Mouse (Mus musculus) kidney, embryonic 16.5 days (tissue): ENCODE results near the gene Arid4a. TPM values are rescaled to one million over a fixed set of nuclear protein-coding genes. Genes with fewer than 3 reads are reported as not detected.
A peak's percentile ranks its signal among the peaks of the same experiment; 100 is the strongest.
"Not testable (repeated sequence)": the region's sequence is repeated elsewhere in the genome, so short reads cannot be mapped to it uniquely, and the experiment has no call there.

ENCODE experiments used
- ATAC-seq: fragments of 200-750 bp; cut with Nextera tagmentation; 2 replicates; pipeline ENCODE4 v1.8.0; 2017; ENCODE audit warnings: moderate TSS enrichment; ENCODE audit not compliant: low FRiP score, low TSS enrichment
- H3K27ac ChIP-seq: fragments of 300-500 bp; sonication (generic); 2 replicates; pipeline ENCODE4 v1.5.1; 2014; ENCODE audit warnings: low read length
- H3K27me3 ChIP-seq: fragments of 300-500 bp; sonication (generic); 2 replicates; pipeline ENCODE4 v1.6.1; 2014; ENCODE audit warnings: low read length, control low read depth, mixed read lengths; ENCODE audit not compliant: insufficient read depth
- H3K36me3 ChIP-seq: fragments of 300-500 bp; sonication (generic); 2 replicates; pipeline ENCODE4 v1.6.1; 2014; ENCODE audit warnings: low read length, control low read depth, mixed read lengths; ENCODE audit not compliant: insufficient read depth
- H3K4me1 ChIP-seq: fragments of 300-500 bp; sonication (generic); 2 replicates; pipeline ENCODE4 v1.6.1; 2014; ENCODE audit warnings: low read length, control low read depth, mixed read lengths; ENCODE audit not compliant: insufficient read depth
- H3K4me2 ChIP-seq: fragments of 300-500 bp; sonication (generic); replicated peaks from 2 replicates; pipeline ENCODE4 v1.6.1; 2014; ENCODE audit warnings: low read depth, low read length
- H3K4me3 ChIP-seq: fragments of 300-500 bp; sonication (generic); 2 replicates; pipeline ENCODE4 v1.5.1; 2014; ENCODE audit warnings: mild to moderate bottlenecking, low read length
- H3K9ac ChIP-seq: fragments of 300-500 bp; sonication (generic); replicated peaks from 2 replicates; pipeline ENCODE4 v1.6.1; 2014; ENCODE audit warnings: low read length
- H3K9me3 ChIP-seq: fragments of 300-500 bp; sonication (generic); 2 replicates; pipeline ENCODE4 v1.6.1; 2016; ENCODE audit warnings: low read length, control low read depth
- WGBS: fragments of 180-500 bp; shearing (Covaris S2); extraction: QIAGEN DNeasy Blood & Tissue Kit; methylation state at CpG from one replicate; pipeline ENCODE4 v1.1.7; 2014; 5-methylcytosine and 5-hydroxymethylcytosine counted together
- polyA plus RNA-seq: library from polyadenylated mRNA; unstranded; fragments of >200 nt; fragmentation: Nextera tagmentation; extraction: Ambion mirVana; gene quantifications from 2 replicates; pipeline ENCODE4 v1.2.1, GENCODE M21; 2015

Arid4a gene
- polyA plus RNA-seq, 1 experiment from 2014 or later = 34.6 TPM

DNA sequence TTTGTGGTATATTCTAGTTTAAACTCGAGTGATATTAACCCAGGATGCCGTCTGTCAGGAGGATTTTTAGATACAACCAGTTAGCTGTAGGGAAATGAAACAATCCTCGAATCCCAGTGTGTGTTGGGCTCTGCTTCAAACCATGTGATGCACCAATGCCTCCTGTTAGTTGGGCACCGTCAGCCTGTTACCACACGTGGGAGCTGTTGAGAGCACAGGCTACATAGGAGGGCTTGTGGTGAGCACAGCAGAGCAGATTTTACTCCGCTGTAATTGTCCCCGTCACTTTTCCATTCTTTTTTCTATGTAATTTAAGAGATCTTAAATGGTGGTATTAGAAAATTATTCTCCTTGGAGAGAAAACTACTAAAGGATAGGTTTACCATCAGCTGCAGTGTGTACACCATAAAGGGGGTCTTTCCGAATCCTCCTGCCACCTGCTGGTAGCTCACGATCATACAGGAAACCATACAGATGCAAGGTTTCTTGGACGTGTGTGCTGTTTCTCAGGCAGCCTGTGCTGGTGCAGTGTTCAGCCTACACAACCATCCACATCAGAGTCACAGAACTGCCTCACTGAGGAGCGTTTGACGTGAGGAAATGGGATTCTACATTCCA is 57.4 kb downstream of the Arid4a start:
- H3K4me1 ChIP-seq = no peaks in the 10 kb centered on the region
- H3K27me3 ChIP-seq = no peaks in the 10 kb centered on the region
- no peak overlapping the region for H3K4me3 ChIP-seq
- ATAC-seq = peak; percentile 65; the same call in 1 of the 2 replicates
- H3K9me3 ChIP-seq = no peaks in the 10 kb centered on the region
- 64% methylated on average over 12 of the region's 12 CpGs for WGBS
- H3K36me3 ChIP-seq = peaks cover 62% of the 10 kb centered on the region
- H3K27ac ChIP-seq = no peak overlapping the region
- no peak overlapping the region for H3K4me2 ChIP-seq
- H3K9ac ChIP-seq = no peak overlapping the region

DNA sequence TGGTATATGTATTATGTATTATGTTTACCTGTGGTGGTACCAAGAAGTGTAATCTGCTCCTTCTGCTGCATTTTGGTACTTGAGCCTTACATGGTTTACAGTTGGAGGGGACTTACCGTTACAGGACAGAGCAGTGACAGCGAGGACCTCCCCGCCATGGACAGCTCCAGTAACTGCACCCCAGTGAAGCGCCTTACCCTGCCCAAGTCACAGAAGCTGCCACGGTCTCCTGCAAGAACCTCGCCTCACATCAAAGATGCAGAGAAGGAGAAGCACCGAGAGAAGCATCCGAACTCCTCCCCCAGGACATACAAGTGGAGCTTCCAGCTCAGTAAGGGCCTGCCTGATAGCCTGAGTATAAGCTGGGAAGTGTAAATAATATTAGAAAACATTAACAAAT is 70.5 kb downstream of the Arid4a start:
- Histone ChIP-seq H3K4me3 (no peak overlapping the region), H3K9ac (no peak overlapping the region), H3K4me2 (no peak overlapping the region), H3K27ac (no peak overlapping the region), H3K27me3 (no peaks in the 10 kb centered on the region), H3K4me1 (no peaks in the 10 kb centered on the region), H3K36me3 (peaks cover 8% of the 10 kb centered on the region; the same call in 1 of the 2 replicates), H3K9me3 (no peaks in the 10 kb centered on the region)
- ATAC-seq = no peak
- WGBS = 91% methylated on average over 8 of the region's 8 CpGs

DNA sequence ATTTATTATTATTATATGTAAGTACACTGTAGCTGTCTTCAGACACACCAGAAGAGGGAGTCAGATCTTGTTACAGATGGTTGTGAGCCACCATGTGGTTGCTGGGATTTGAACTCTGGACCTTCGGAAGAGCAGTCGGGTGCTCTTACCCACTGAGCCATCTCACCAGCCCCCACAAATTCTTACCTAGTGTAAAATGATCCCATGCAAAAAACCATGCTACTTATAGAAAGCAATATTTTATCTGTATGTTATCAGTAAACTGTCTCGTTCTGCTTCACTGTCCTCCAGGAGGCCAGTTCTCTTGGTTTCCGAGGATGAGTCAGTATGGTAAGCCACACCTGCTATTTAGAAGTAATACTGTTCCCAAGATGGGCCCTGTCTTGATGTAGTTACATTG is 88.5 kb downstream of the Arid4a start:
- not testable (repeated sequence) for H3K9me3 ChIP-seq, H3K4me2 ChIP-seq, H3K4me3 ChIP-seq, H3K9ac ChIP-seq, H3K27ac ChIP-seq, H3K36me3 ChIP-seq, ATAC-seq, H3K4me1 ChIP-seq, H3K27me3 ChIP-seq
- WGBS = 69% methylated on average over 4 of the region's 4 CpGs

DNA sequence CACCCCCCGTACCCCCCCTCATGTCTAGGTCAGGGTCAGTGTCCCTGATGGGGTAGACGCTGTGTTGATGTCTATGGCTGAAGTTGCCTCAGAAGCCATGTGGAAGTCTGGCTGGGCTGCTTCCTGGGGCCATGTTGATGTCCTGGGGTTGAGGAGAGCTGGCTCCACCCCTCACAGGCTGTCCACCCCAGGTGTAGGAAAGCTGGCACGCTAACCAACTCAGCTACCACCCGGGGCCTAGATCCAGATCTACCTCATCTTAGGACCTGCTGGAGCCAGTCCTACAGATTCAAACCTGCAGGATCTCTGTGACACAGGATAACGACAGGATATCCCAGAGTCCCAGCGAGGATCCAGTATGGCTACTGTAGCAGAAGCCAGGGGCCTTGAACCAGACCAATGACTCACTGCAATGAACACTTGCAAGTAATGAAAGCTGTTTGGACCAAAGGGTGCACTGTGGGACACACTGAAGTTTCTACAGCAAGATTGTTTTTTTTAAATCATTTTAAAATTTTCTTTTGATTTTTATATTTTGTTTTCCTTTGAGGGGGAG is 91.5 kb downstream of the Arid4a start:
- no peaks in the 10 kb centered on the region for H3K36me3 ChIP-seq
- no peak overlapping the region for H3K4me2 ChIP-seq
- H3K4me3 ChIP-seq = no peak overlapping the region
- H3K27me3 ChIP-seq = no peaks in the 10 kb centered on the region
- WGBS = 85% methylated on average over 6 of the region's 6 CpGs
- no peak overlapping the region for H3K9ac ChIP-seq
- H3K27ac ChIP-seq = no peak overlapping the region
- peaks cover 6% of the 10 kb centered on the region; the same call in 1 of the 2 replicates for H3K4me1 ChIP-seq
- no peaks in the 10 kb centered on the region for H3K9me3 ChIP-seq
- ATAC-seq = no peak

DNA sequence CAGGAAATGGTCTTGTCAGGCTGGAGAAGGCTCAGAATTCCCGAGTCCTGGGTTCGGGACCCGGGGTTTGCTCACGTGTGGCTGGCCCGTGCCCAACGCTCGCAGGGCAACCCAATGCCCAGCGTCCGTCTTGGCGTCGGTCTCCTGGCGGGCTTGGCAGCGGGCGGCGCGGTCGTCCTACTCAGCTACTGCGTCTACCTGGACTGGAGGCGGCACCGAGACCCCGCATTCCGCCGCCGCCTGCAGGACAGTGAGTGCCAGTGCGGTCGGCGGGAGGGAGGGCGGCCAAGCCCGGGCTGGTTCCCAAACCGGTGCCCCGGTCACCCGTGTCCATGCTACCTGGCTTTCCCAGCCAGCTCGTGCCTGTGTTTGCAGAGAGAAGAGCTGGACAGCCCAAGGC is 95.5 kb downstream of the Arid4a start, which contains the start of gene Tomm20l:
Gene Tomm20l (plus strand): TSS at position 98 of the 400 bp plus-strand sequence.
- 9% methylated on average over 33 of the region's 33 CpGs for WGBS
- Histone ChIP-seq H3K4me3 (peak within 1 kb of the TSS; percentile 35), H3K9ac (peak within 1 kb of the TSS; percentile 64), H3K9me3 (no peaks in the 10 kb centered on the region), H3K27ac (no peak within 1 kb of the TSS), H3K4me2 (peak within 1 kb of the TSS; percentile 57), H3K4me1 (peaks cover 6% of the 10 kb centered on the region; the same call in 1 of the 2 replicates), H3K27me3 (no peaks in the 10 kb centered on the region), H3K36me3 (no peaks in the 10 kb centered on the region)
- peak; percentile 61 for ATAC-seq

DNA sequence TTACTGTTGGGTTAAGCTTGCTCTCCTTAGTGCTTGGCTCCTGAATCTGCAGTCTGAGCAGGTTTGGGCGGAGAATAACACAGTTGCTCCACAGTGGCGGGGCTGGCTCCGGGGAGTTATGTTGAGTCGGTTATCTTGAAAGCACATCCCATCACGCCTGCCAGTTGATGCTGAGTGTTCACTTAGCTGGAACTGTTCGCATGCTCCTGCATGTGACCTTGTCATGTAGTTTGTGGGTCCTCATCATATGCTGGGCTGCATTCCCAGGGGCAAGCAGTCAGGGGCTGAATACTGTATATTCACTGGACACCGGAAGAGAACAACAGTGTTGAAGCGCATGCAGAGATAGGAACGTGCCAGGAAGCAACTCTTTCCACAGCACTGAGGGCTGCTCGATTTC is 97.3 kb downstream of the Arid4a start:
- Histone ChIP-seq H3K4me2 (no peak overlapping the region), H3K4me3 (no peak overlapping the region), H3K27ac (no peak overlapping the region), H3K4me1 (peaks cover 6% of the 10 kb centered on the region; the same call in 1 of the 2 replicates), H3K27me3 (no peaks in the 10 kb centered on the region), H3K9ac (no peak overlapping the region), H3K36me3 (no peaks in the 10 kb centered on the region), H3K9me3 (no peaks in the 10 kb centered on the region)
- ATAC-seq = no peak
- 77% methylated on average over 10 of the region's 10 CpGs for WGBS

DNA sequence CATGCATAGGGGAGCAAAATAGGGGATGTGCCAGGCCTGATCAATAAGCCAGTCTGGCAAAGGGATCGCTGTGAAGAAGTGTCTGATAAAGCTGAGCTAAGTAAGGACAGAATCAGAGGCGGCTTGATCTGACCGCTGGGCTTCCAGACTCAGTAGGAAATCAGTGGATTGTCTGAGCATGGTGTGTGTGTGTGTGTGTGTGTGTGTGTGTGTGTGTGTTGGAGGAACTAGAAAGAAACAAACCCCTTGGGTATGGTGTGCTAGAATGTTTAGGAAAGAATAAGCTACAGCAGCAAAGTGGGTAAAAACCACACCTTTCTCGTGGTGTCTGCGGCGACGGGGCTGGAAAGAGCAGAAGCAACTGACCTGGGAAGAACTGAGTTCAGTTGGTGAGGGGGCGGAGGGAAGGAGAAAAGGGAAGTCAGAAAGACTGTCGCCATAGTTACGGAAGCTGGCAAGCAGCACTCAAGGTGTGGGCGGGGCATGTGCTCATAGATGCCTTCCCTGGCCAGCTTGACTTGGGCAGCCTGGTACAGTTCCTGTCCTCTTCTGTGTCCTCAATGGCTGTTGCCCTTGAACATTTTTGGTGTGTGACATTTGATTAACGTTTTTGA is 98.0 kb downstream of the Arid4a start:
- peak; percentile 63; the same call in 1 of the 2 replicates for ATAC-seq
- WGBS = 32% methylated on average over 12 of the region's 12 CpGs
- H3K4me2 ChIP-seq = peak overlapping the region; percentile 43

DNA sequence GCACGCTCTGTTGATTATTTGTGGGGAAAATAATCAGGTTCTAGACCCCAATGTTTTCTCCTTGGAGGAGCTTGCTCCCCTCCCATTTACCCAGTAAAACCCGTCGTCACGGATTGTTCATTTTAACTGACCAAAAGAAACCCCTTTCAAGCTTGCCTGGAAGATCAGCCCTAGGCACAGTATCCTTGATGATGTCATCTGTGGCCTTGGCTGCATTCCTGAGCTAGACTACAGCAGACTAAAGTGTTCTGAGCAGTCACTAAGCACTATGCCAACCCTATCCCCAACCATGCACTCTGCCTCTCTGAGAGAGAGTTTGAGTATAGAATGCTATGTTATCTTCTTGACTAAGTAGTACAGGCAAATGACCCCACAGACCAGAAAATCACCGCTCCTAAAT is 100.6 kb downstream of the Arid4a start:
- no peak overlapping the region for H3K27ac ChIP-seq
- no peaks in the 10 kb centered on the region for H3K36me3 ChIP-seq
- ATAC-seq = no peak
- peaks cover 1% of the 10 kb centered on the region; the same call in 1 of the 2 replicates for H3K4me1 ChIP-seq
- no peaks in the 10 kb centered on the region for H3K27me3 ChIP-seq
- H3K4me3 ChIP-seq = no peak overlapping the region
- no peak overlapping the region for H3K4me2 ChIP-seq
- no peaks in the 10 kb centered on the region for H3K9me3 ChIP-seq
- H3K9ac ChIP-seq = no peak overlapping the region
- 71% methylated on average over 5 of the region's 5 CpGs for WGBS

More for the DNA sequence above, 98.0 kb downstream of the Arid4a start:
- no peak overlapping the region for H3K9ac ChIP-seq
- no peaks in the 10 kb centered on the region for H3K9me3 ChIP-seq
- H3K36me3 ChIP-seq = no peaks in the 10 kb centered on the region
- H3K4me1 ChIP-seq = peaks cover 6% of the 10 kb centered on the region; the same call in 1 of the 2 replicates
- no peak overlapping the region for H3K27ac ChIP-seq
- no peak overlapping the region for H3K4me3 ChIP-seq
- no peaks in the 10 kb centered on the region for H3K27me3 ChIP-seq

DNA sequence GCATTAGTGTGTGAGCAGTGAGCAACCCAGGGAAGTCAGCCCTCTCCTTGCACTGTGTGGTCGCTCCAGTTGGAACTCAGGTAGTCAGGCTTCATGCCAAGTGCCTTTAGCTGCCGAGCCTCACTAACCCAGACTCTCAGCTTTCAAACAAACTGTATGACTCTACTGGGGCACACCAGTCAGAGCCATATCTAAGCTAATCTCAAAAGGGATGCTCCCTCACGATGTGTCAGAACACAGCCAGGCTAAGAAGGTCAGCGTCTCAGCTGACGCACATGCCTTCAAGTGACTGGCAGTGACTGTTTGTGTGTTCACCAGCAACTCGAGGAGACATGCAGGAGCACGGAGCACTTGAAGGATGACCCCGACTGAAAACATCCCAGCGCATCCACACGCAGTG is 106.9 kb downstream of the Arid4a start:
- Histone ChIP-seq H3K4me1 (no peaks in the 10 kb centered on the region), H3K36me3 (peaks cover 24% of the 10 kb centered on the region), H3K9ac (no peak overlapping the region), H3K27me3 (no peaks in the 10 kb centered on the region), H3K4me3 (no peak overlapping the region), H3K9me3 (no peaks in the 10 kb centered on the region), H3K4me2 (no peak overlapping the region), H3K27ac (no peak overlapping the region)
- ATAC-seq = no peak
- WGBS = 87% methylated on average over 10 of the region's 10 CpGs

DNA sequence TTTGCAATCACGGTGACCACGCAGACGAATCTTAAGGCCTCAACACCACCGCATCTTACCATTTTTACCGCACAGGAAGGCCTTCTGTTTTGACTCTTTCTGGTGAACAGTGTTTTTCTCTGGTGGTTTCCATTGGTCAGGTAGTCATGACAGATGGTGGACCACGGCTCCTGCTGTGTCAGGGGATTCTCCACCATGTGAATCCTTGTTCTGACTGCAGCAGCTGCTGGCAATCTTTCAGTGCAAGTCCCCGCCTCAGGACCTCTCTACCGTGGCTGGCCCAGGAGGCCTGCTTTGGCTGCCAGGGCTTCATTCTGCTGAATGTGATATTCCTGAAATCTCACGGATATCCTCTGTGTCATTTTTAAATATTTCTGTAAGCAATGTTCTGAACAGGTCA is 107.5 kb downstream of the Arid4a start:
- WGBS = 91% methylated on average over 9 of the region's 9 CpGs

More for the DNA sequence above, 107.5 kb downstream of the Arid4a start:
- Histone ChIP-seq H3K9ac (no peak overlapping the region), H3K4me3 (no peak overlapping the region), H3K9me3 (no peaks in the 10 kb centered on the region), H3K27me3 (no peaks in the 10 kb centered on the region), H3K4me2 (no peak overlapping the region), H3K4me1 (no peaks in the 10 kb centered on the region), H3K27ac (no peak overlapping the region), H3K36me3 (peaks cover 24% of the 10 kb centered on the region)
- no peak for ATAC-seq
